In genomic region chr4:82386222-82386993, GRCm38 (mm10) we compare ENCODE assay signal across 13 mouse cellular contexts.
DNase-seq lines count a peak whose midpoint lies in the region; ATAC-seq and TF ChIP-seq lines count a peak whose summit lies in the region.
"Had no signal": no experiment of that assay in that cellular context is flagged by ENCODE, and none has a peak within 500 bp of the region (broad histone marks: within the 10 kb centered on the region; RNA-seq: fewer than 3 reads in every experiment).

No protein-coding gene starts in this region.

- no peak overlapping the region for H3K4me3 ChIP-seq in heart, adult 2 months
- no peak overlapping the region for H3K4me3 ChIP-seq in liver, adult 2 months (ENCODE audit: insufficient read depth, low read depth, low read length)
- H3K4me3 ChIP-seq in limb, embryonic 14.5 days (replicated peaks; ENCODE audit: low read length): no peak overlapping the region

- peak; percentile 51 for ATAC-seq in Patski
- peak; percentile 18; the same call in 1 of the 2 replicates for ATAC-seq in limb, embryonic 14.5 days (ENCODE audit: low FRiP score, low read depth)
- no peak for ATAC-seq in erythroid progenitor cell, adult 5-6 weeks (replicated peaks; ENCODE audit: low FRiP score, poor library complexity, severe bottlenecking)

- in situ Hi-C loops in Patski (cut with MboI; ENCODE audit: low pct_unique_long_range_greater_than_20kb): no loop called here

- CTCF ChIA-PET in Patski (lab: Charles Lee): no interaction called here

- TF ChIP-seq EP300 in heart, adult 2 months (IDR thresholded peaks at IDR 0.05; ENCODE audit: insufficient read depth, low read depth, low read length): no peak

- no peaks in the 10 kb centered on the region for H3K9me3 ChIP-seq in limb, embryonic 14.5 days (ENCODE audit: control insufficient read depth, low read length)

- TF ChIP-seq CTCF in heart, adult 2 months (IDR thresholded peaks at IDR 0.05): no peak
- TF ChIP-seq CTCF in liver, adult 2 months (IDR thresholded peaks at IDR 0.05; ENCODE audit: low read depth, low read length): no peak
- peak; percentile 24 for TF ChIP-seq CTCF in Patski (IDR thresholded peaks at IDR 0.05)

- peaks cover 12% of the 10 kb centered on the region for H3K4me1 ChIP-seq in heart, adult 2 months (ENCODE audit: control insufficient read depth, insufficient read depth, low read length)
- H3K4me1 ChIP-seq in liver, adult 2 months (ENCODE audit: control insufficient read depth, insufficient read depth, low read length): peaks cover 33% of the 10 kb centered on the region
- H3K4me1 ChIP-seq in limb, embryonic 14.5 days (ENCODE audit: control insufficient read depth, insufficient read depth, low read length): peaks cover 39% of the 10 kb centered on the region

- POLR2A ChIA-PET in Patski (lab: Charles Lee): interaction anchor here (0.6 kb wide), 1 partner anchor 83 kb away, joined by 3 read pairs; no protein-coding TSS in a partner anchor

- WGBS in heart, adult 2 months: 63% methylated on average over 4 of the region's 4 CpGs
- 76% methylated on average over 4 of the region's 4 CpGs for WGBS in liver, adult 2 months
- 44% methylated on average over 4 of the region's 4 CpGs for WGBS in limb, embryonic 14.5 days

- DNase-seq in heart, adult 2 months: no peak
- DNase-seq in heart, postnatal 36 days: no peak
- no peak for DNase-seq in liver, adult 2 months (ENCODE audit: extremely low read depth, low read depth, low spot score)
- no peak for DNase-seq in liver
- peak; percentile 85 for DNase-seq in Patski (ENCODE audit: low read depth, low spot score)
- DNase-seq in limb, embryonic 14.5 days (ENCODE audit: low spot score): peak; percentile 81
- no peak for DNase-seq in thymus, postnatal 4 days
- DNase-seq: adrenal gland, postnatal 10 days; embryo, embryonic 11 days; kidney, adult 8-10 months; left cerebral cortex, postnatal 4 days; right cerebral cortex, postnatal 4 days had no signal

- intact Hi-C loops in heart, adult 2 months (cut with DNase I): no loop called here
- intact Hi-C loops in heart, postnatal 36 days (cut with DNase I): no loop called here

- H3K27ac ChIP-seq in heart, adult 2 months: peak overlapping the region; percentile 54
- peak overlapping the region; percentile 84 for H3K27ac ChIP-seq in liver, adult 2 months (replicated peaks; ENCODE audit: insufficient read depth, low read depth, low read length)
- H3K27ac ChIP-seq in limb, embryonic 14.5 days (replicated peaks; ENCODE audit: low read depth, low read length): no peak overlapping the region; the same call in 1 of the 2 replicates

- peaks cover 7% of the 10 kb centered on the region for H3K79me2 ChIP-seq in heart, adult 2 months (replicated peaks; ENCODE audit: control insufficient read depth, insufficient read depth, low read length)
- H3K79me2 ChIP-seq in liver, adult 2 months (ENCODE audit: control insufficient read depth, insufficient read depth, low read length): peaks cover 17% of the 10 kb centered on the region; the same call in 1 of the 2 replicates

- H3K27me3 ChIP-seq in heart, adult 2 months (ENCODE audit: control insufficient read depth, insufficient read depth, low read length): no peaks in the 10 kb centered on the region
- H3K27me3 ChIP-seq in liver, adult 2 months (ENCODE audit: control insufficient read depth, insufficient read depth, low read length): no peaks in the 10 kb centered on the region
- no peaks in the 10 kb centered on the region for H3K27me3 ChIP-seq in Patski
- H3K27me3 ChIP-seq in limb, embryonic 14.5 days (ENCODE audit: control insufficient read depth, insufficient read depth, low read length): no peaks in the 10 kb centered on the region

- peaks cover 37% of the 10 kb centered on the region for H3K36me3 ChIP-seq in heart, adult 2 months (ENCODE audit: control insufficient read depth, insufficient read depth, low read length)
- no peaks in the 10 kb centered on the region for H3K36me3 ChIP-seq in liver, adult 2 months (ENCODE audit: control insufficient read depth, insufficient read depth, low read length)
- H3K36me3 ChIP-seq in limb, embryonic 14.5 days (ENCODE audit: control insufficient read depth, insufficient read depth, low read length): peaks cover 3% of the 10 kb centered on the region; the same call in 1 of the 2 replicates

- no peak overlapping the region for H3K4me2 ChIP-seq in limb, embryonic 14.5 days (replicated peaks; ENCODE audit: low read depth, low read length, severe bottlenecking)

- H3K9ac ChIP-seq in heart, adult 2 months (ENCODE audit: low read depth, low read length): no peak overlapping the region
- H3K9ac ChIP-seq in liver, adult 2 months (ENCODE audit: low read depth, low read length): no peak overlapping the region
- H3K9ac ChIP-seq in limb, embryonic 14.5 days (ENCODE audit: low read depth, low read length, severe bottlenecking): no peak overlapping the region

- TF ChIP-seq POLR2A in heart, adult 2 months (IDR thresholded peaks at IDR 0.05; ENCODE audit: insufficient read depth, low read depth, low read length): no peak
- no peak for TF ChIP-seq POLR2A in liver, adult 2 months (IDR thresholded peaks at IDR 0.05; ENCODE audit: extremely low read depth, insufficient read depth, low read length)
- no peak for TF ChIP-seq POLR2A in limb, embryonic 14.5 days (IDR thresholded peaks at IDR 0.05; ENCODE audit: borderline replicate concordance, extremely low read depth, insufficient read depth, insufficient read length)

Comparison
In these comparisons a context has a peak if more than half of its experiments do, and no peak if none do; other contexts are left out.
1. DNase-seq: peak in Patski (single experiment) and limb, embryonic 14.5 days (single experiment); none in heart, adult 2 months (0 of 2), heart, postnatal 36 days (0 of 2), liver, adult 2 months (single experiment), liver (single experiment) and thymus, postnatal 4 days (single experiment).